Mouse (Mus musculus) brain, embryonic 14.5 days (tissue): ENCODE data around the gene Itga1.

Experiments
- CTCF ChIP-seq: fragments of 200-500 bp; IDR thresholded peaks from 2 replicates; pipeline ENCODE4 v1.5.1; 2012; ENCODE audit warnings: inconsistent platforms, mild to moderate bottlenecking, moderate library complexity, borderline replicate concordance; ENCODE audit not compliant: insufficient read depth, insufficient read length; ENCODE audit errors: extremely low read depth
- POLR2A ChIP-seq: fragments of 200-500 bp; IDR thresholded peaks from 2 replicates; pipeline ENCODE4 v1.6.1; 2012; ENCODE audit warnings: mild to moderate bottlenecking, inconsistent platforms, borderline replicate concordance; ENCODE audit not compliant: poor library complexity, insufficient read depth, insufficient read length, severe bottlenecking; ENCODE audit errors: extremely low read depth

GRCm38 (mm10) chr13:114909514-114909913 is 192.2 kb downstream of the Itga1 start:
- TF ChIP-seq CTCF = no peak
- no peak for TF ChIP-seq POLR2A
